Mouse (Mus musculus) spleen, embryonic (tissue): ENCODE results near the gene Rara.

ENCODE experiments used
- CTCF ChIA-PET: fragments of 350-600 bp; sonication (Branson Sonifier 250); formaldehyde crosslinking; loops from one replicate; lab custom pipeline; 2022; lab: Charles Lee

Gene Rara

GRCm38 (mm10) chr11:98963191-98964021 lies 35.8 kb downstream of the Rara start:
- CTCF ChIA-PET, result interaction anchor here (0.6 to 1.7 kb wide), 5 partner anchors 9 to 1942 kb away, joined by 3 to 5 read pairs (median 3); no protein-coding TSS in a partner anchor

GRCm38 (mm10) chr11:98964201-98964615 lies 36.6 kb downstream of the Rara start:
- CTCF ChIA-PET, result interaction anchor here (1.0 kb wide), 3 partner anchors 8 to 26 kb away, joined by 3 to 4 read pairs (median 3); no protein-coding TSS in a partner anchor

GRCm38 (mm10) chr11:98964616-98965415 lies 37.2 kb downstream of the Rara start:
- CTCF ChIA-PET, result interaction anchor here (0.5 to 1.7 kb wide), 3 partner anchors 7 to 16 kb away, joined by 3 to 5 read pairs (median 4); no protein-coding TSS in a partner anchor

- CTCF ChIA-PET, result interaction anchor here (0.5 to 1.7 kb wide), 3 partner anchors 15 to 33 kb away, joined by 3 to 5 read pairs (median 4); no protein-coding TSS in a partner anchor
Measured at GRCm38 (mm10) chr11:98965416-98966077, 37.9 kb downstream of the Rara start.

- CTCF ChIA-PET, result interaction anchor here (0.5 to 1.7 kb wide), 5 partner anchors 8 to 238 kb away, joined by 3 to 10 read pairs (median 4); no protein-coding TSS in a partner anchor
Measured at GRCm38 (mm10) chr11:98966499-98967141, 39.0 kb downstream of the Rara start.

GRCm38 (mm10) chr11:98968079-98968478 lies 40.5 kb downstream of the Rara start:
- CTCF ChIA-PET, result interaction anchor here (0.8 to 1.0 kb wide), 2 partner anchors 26 to 49 kb away, joined by 3 read pairs; no protein-coding TSS in a partner anchor

- CTCF ChIA-PET, result interaction anchor here (0.5 to 0.9 kb wide), 3 partner anchors 16 to 179 kb away, joined by 6 to 7 read pairs (median 6); no protein-coding TSS in a partner anchor
Measured at GRCm38 (mm10) chr11:98968716-98969495, 41.3 kb downstream of the Rara start.

GRCm38 (mm10) chr11:98969496-98969927 lies 41.9 kb downstream of the Rara start:
- CTCF ChIA-PET, result interaction anchor here (0.7 to 1.0 kb wide), 3 partner anchors 16 to 53 kb away, joined by 4 to 7 read pairs (median 6); no protein-coding TSS in a partner anchor

GRCm38 (mm10) chr11:98970191-98970925 lies 42.7 kb downstream of the Rara start:
- CTCF ChIA-PET, result interaction anchor here (0.6 to 1.0 kb wide), 4 partner anchors 15 to 54 kb away, joined by 3 to 8 read pairs (median 4); no protein-coding TSS in a partner anchor

- CTCF ChIA-PET, result interaction anchor here (0.5 to 1.9 kb wide), 8 partner anchors 7 to 524 kb away, joined by 3 to 15 read pairs (median 4); no protein-coding TSS in a partner anchor
Measured at GRCm38 (mm10) chr11:98971316-98972031, 43.9 kb downstream of the Rara start.

- CTCF ChIA-PET, result interaction anchor here (0.5 to 1.9 kb wide), 11 partner anchors 8 to 524 kb away, joined by 3 to 15 read pairs (median 5); no protein-coding TSS in a partner anchor
Measured at GRCm38 (mm10) chr11:98972215-98972614, 44.6 kb downstream of the Rara start.

- CTCF ChIA-PET, result interaction anchor here (0.5 to 1.9 kb wide), 9 partner anchors 9 to 260 kb away, joined by 3 to 10 read pairs (median 3); no protein-coding TSS in a partner anchor
Measured at GRCm38 (mm10) chr11:98972801-98973360, 45.3 kb downstream of the Rara start.

- CTCF ChIA-PET, result interaction anchor here (1.2 to 1.3 kb wide), 3 partner anchors 20 to 28 kb away, joined by 3 to 12 read pairs (median 7); no protein-coding TSS in a partner anchor
Measured at GRCm38 (mm10) chr11:98973584-98973983, 46.0 kb downstream of the Rara start.

- CTCF ChIA-PET, result interaction anchor here (0.5 to 1.2 kb wide), 4 partner anchors 10 to 34 kb away, joined by 4 to 12 read pairs (median 8); no protein-coding TSS in a partner anchor
Measured at GRCm38 (mm10) chr11:98974213-98974612, 46.6 kb downstream of the Rara start.

GRCm38 (mm10) chr11:98974871-98975719 lies 47.5 kb downstream of the Rara start:
- CTCF ChIA-PET, result interaction anchor here (0.7 to 1.1 kb wide), 3 partner anchors 21 to 71 kb away, joined by 4 to 5 read pairs (median 4); no protein-coding TSS in a partner anchor
